Mouse (Mus musculus): ENCODE measurements at regions not wholly inside any gene's neighbourhood (a gene's known extent, or its start where the extent isn't known, plus 50 kb on each side); places are given as distances from the start of the nearest gene placed in this dataset.

DNA sequence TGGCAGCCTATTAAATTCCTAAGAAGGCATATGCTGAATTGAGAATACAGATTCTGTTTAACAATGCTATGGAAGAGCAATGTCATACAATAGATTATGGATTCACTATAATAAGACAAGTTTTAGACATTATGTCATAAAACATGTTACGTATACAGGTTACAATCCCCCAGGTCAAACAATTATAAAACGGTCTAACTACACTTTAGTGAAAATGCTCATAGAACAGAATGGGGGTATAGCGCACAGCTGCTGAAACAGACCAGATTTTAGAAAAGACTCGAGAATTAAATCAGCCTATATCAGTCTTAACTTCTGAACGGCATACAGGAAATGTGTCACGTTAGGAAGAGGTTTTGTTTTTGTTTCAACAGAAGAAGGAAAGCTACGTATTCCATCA lies 660.5 kb upstream of the Sel1l start:
- DNase-seq: no peak

GRCm38 (mm10) chr12:92508796-92509489 lies 660.0 kb upstream of the Sel1l start:
- peak; percentile 5 for DNase-seq

DNA sequence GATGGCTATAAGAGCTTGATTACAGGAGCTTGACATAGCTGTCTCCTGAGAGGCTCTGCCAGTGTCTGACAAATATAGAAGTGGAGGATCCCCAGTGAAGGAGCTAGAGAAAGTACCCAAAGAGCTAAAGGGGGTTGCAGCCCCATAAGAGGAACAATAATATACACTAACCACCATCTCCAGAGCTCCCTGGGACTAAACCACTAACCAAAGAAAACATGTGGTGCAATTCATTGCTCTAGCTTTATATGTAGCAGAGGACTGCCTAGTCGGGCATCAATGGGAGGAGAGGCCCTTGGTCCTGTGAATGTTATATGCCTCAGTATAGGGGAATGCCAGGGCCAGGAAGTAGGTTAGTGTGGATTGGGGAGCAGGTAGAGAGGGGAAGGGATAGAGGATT lies 635.0 kb upstream of the Sel1l start:
- DNase-seq: no peak

DNA sequence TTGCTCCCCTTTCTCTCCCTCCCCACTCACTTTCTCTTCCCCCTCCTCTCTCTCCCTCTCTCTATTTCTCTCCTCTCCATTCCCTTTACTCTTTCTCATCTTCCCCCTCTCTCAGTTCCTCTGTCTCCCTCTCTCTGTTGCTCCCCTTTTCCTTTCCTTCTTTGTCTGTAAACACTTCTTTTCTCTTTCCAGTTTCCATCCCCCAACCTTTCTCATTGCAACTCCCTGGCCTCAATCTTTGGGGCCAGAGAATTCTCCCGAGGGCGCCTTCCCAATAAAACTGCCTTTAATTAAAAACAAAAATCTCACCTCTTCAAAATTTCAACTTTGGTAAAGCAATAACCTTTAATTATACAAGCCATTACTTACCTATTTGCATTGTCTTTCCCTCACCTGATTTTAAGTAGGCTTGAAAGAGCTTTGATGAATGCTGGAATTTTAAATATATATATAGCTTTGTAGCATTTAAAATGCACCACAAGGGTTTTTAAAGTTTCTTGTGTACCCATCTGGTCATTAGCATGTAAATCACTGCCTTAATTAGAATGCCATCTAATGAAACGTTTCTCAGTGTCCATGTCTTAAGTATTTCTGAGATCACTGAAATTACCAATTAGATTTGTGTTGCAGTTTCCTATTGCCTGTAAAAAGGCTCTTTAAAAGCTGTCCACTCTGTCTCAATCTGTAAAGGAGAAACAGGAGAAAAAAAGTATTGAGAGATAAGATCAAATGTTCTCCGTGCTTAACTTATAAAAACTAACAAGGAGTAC lies 625.5 kb upstream of the Sel1l start:
- DNase-seq: no peak

DNA sequence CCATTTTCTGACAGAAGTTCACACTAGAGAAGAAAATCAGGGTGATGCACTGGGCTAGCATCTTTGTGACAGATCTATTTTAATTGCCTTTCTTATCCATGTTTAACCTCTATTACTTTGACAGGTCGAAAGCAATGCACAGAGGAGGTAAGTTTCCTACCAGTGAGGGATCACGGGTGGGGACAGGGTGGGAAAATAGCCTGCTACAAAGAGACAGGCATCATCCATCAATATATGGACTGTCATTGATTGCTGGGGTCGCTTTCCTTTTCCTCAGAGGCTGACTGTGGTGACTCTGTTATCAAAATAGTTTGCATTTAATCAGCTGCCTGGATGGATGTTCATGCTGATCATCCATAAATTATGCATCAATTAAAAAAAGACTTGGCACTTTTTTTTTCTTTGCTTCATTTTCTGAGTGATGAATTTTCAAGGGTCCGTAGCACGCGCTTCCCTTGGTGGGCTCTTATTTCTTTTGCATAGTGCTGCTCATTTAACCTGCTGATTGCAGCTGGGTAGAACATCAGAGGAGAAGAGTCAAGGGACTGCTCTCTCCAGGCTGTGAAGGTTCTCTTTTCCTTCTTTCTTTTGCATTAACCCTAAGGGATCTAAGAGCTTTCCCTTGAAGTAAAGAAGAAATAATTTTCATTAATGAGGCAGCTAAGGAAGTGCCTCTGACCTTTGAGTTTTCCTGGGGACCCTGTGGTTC lies 602.3 kb upstream of the Sel1l start:
- DNase-seq: no peak

DNA sequence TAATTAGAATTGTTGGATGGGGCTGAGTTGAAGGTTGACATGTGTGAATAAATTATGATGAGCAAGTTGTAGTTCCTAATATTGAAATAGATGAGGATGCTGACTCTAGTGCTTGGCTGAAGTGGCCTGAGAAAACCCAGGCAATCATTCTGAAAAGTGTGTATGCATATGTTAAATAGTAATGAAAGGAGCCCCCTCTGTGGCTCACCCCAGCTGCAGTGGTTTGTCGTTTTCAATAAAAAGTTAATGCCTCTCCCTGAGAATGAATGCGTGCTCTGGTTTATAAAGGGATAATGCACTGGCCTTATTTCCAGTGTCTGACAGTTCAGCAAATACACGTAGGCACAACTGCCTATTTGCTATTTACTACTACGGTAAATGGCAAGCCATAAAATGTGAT lies 569.5 kb upstream of the Sel1l start:
- no peak for DNase-seq

DNA sequence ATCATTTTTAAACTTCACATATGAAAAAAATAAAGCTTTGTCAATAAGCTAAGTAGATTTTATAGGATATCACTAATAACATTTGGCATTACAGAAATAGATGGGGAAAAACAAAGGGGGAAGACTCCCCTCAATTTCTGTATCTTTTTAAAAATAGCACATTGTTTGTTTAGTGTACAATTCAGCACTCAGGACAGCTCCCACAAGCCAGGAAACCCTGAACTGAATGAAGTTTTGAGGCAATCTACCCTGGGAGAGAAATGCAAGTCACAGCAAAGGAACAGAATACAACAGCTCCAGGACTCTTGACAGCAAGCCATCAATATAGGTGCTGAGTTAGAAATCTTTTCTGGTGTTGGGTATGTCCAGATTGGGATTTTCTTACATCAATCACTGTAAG lies 556.5 kb upstream of the Sel1l start:
- no peak for DNase-seq

- no peak for DNase-seq
Measured at GRCm38 (mm10) chr12:92400987-92401386, 552.0 kb upstream of the Sel1l start.

DNA sequence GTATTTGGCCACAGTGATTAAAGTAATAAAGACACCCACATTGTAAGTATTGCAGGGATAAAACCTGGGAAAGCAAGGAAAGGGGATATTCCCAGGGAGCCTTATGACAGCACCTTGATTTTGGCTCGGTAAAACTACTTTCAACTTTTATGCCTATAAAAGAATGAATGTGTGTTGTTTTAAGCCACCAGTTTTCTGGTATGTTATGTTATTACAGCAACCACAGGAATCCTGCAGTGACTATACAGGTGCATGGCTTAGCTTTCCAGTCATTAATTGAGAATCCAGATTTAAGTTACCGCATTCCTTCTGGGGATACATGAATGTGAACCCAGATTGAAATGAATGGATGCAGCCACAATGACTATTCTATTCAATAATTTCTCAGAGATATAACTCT lies 537.2 kb upstream of the Sel1l start:
- no peak for DNase-seq

DNA sequence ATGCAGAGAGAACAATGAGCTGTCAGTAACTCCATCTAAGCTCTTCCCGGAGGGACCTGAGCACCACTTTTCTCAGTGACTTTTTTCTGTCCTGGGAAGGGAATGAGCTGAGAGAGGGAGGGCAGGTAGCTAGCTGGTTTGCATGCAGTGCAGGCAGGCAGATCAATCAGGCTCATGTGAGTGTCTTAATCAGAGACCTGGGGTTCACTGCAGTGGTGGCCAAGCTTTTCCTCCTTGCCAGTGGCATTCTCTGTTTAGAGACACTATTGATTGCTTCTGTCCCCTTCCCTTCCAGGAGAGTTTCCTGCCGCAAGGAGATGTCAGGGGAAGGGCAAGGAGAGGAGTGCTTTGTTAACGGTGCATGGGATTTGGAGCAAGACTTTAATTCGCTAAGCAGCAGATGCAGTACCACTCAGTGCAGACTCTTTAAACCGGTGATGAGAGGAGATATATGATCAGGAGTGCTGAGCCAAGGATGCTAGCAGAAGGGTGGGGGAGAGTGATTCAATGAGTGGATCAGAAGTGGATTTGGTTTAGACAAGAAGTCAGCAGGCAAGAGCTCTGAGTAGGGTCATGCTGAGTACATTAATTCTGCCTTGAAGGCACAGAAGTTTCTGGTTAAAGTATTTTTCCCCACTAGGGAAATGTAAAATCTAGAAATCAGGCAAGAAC lies 535.4 kb upstream of the Sel1l start:
- no peak for DNase-seq

- DNase-seq: no peak
Measured at GRCm38 (mm10) chr12:92379130-92379529, 530.2 kb upstream of the Sel1l start.

- DNase-seq: no peak
Measured at GRCm38 (mm10) chr12:92365926-92366325, 517.0 kb upstream of the Sel1l start.

DNA sequence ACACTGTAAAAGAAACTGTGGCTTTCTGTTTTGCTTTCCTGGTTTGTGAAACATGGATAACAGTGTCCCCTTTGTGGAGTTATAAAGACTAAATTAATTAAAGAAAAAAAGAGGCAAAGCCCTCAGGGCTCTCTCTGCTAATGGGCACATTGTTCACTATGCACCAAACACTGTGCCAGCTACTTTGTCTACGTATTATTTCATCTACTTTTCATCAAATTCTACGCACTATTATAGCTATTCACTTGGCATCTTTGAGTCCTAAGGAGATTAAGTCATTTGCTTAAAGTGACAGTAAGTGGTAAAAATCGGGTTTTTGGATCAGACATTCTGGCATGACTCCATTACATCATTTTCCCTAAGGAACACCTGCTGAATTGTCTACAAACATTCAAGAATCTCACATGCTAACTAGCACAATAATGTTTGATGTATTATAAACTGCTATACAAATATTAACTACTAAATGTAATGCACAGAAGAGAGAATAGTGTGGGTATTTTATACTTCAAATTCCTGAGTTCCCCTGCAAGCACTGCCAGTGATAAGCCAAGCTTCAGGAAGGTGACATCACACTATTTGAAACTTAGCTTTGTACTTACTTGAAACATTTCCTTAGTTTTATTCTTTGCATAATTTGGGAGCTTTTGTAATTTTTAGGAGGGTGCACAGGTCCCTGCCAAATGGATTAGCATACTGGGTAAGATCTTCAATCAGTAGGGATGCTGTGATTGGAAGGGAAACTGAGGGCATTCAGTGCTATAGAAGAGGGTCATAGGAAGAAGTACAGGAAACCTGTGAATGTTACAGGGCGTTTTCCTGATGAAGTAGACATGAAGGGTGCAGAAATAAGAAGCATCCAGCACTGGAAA lies 504.7 kb upstream of the Sel1l start:
- no peak for DNase-seq

- DNase-seq: no peak
Measured at GRCm38 (mm10) chr12:92318241-92318640, 469.3 kb upstream of the Sel1l start.

DNA sequence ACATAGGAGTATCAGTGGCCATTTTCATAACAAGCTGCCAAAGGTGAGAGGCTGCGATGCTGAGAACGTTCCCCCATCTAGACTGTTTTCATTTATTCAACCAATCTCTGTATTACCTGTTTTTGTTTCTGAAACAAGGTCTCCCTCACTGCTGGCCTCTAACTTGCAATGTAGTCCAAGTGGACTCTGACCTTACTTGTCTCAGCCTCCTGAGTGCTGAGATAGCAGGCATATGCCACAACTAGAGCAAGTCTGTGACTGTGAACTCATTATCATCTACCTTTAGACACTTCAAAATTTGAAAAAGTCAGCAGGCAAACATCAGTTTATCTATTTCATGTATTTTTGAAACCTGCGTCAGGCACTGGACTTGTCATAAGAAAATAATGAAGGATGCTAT lies 468.7 kb upstream of the Sel1l start:
- DNase-seq: no peak

DNA sequence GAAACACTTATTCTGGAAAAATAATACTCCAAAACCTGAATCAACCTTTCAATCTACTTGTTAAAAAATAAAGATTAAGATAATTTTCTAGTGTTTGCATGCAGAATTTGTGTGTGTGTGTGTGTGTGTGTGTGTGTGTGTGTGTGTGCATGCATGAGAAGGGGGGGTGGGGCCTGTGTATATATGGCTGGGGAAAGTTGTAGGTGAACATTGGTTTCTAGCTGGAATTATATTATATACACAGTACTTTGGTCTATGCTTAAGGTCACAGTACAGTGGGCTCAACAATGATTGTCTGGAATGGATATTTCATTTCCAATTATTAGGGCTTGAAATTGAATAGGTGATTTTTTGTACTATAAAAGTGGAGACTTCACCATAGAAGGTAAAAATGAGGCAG lies 467.3 kb upstream of the Sel1l start:
- no peak for DNase-seq

GRCm38 (mm10) chr12:92315820-92316219 lies 466.9 kb upstream of the Sel1l start:
- DNase-seq: no peak

GRCm38 (mm10) chr12:92302951-92303591 lies 454.1 kb upstream of the Sel1l start:
- DNase-seq: no peak

GRCm38 (mm10) chr12:92294887-92295286 lies 445.9 kb upstream of the Sel1l start:
- DNase-seq: no peak

DNA sequence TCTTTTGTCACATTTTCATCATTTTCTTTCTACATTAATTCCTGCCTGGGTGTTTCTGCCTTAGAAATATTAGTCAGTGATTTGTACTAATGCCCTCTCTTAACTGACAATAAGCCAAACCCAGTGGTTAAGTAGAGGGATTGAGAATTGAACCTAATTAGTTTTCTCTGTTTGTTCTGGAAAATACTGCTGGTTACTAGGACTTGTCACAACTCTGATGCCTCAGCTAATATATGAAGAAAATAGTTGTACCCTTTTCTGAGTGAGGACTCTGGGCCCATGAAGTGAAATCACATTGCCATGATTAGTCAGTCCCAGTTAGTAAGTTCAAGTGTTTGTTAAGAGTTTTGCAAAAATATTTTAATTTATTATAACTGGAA lies 444.4 kb upstream of the Sel1l start:
- DNase-seq: no peak
